Mouse (Mus musculus) T-helper 2 cell (primary cell): ENCODE measurements around the gene Smim23.

Experiments
- in situ Hi-C: fragments of 300-600 bp; cut with MboI, MseI; formaldehyde crosslinking; loops from one replicate; pipeline ENCODE4 v1.15.1; 2025; ENCODE audit warnings: high pct_unique_total_duplicates

Smim23 gene

GRCm38 (mm10) chr11:32824505-32824904 is at the start of gene Smim23:
TSS of gene Smim23 (minus strand) at chr11:32824605.
- in situ Hi-C loops = no loop called here

GRCm38 (mm10) chr11:32868619-32869383 is 44.4 kb upstream of the Smim23 start:
- in situ Hi-C loops = no loop called here

GRCm38 (mm10) chr11:32864615-32865014 is 40.2 kb upstream of the Smim23 start:
- in situ Hi-C loops = no loop called here

- in situ Hi-C loops = no loop called here
These were observed 33.0 kb upstream of the Smim23 start for GRCm38 (mm10) chr11:32857418-32857879.

GRCm38 (mm10) chr11:32846682-32847222 is 22.3 kb upstream of the Smim23 start:
- in situ Hi-C loops = no loop called here

GRCm38 (mm10) chr11:32841169-32841568 is 16.8 kb upstream of the Smim23 start:
- in situ Hi-C loops = no loop called here

- in situ Hi-C loops = no loop called here
These were observed 15.9 kb upstream of the Smim23 start for GRCm38 (mm10) chr11:32840256-32840655.

- in situ Hi-C loops = no loop called here
These were observed 10.6 kb upstream of the Smim23 start for GRCm38 (mm10) chr11:32835022-32835421.

GRCm38 (mm10) chr11:32834367-32834918 is 10.0 kb upstream of the Smim23 start:
- in situ Hi-C loops = no loop called here

- in situ Hi-C loops = no loop called here
These were observed 6.8 kb downstream of the Smim23 start for GRCm38 (mm10) chr11:32817566-32817965.

GRCm38 (mm10) chr11:32814286-32814685 is 10.1 kb downstream of the Smim23 start:
- in situ Hi-C loops = no loop called here

GRCm38 (mm10) chr11:32809091-32809490 is 15.3 kb downstream of the Smim23 start:
- in situ Hi-C loops = no loop called here

GRCm38 (mm10) chr11:32805958-32806357 is 18.4 kb downstream of the Smim23 start:
- in situ Hi-C loops = no loop called here

GRCm38 (mm10) chr11:32803658-32804057 is 20.7 kb downstream of the Smim23 start:
- in situ Hi-C loops = no loop called here

- in situ Hi-C loops = no loop called here
These were observed 22.7 kb downstream of the Smim23 start for GRCm38 (mm10) chr11:32801715-32802114.

- in situ Hi-C loops = no loop called here
These were observed 23.5 kb downstream of the Smim23 start for GRCm38 (mm10) chr11:32800929-32801375.

- in situ Hi-C loops = no loop called here
These were observed 26.0 kb downstream of the Smim23 start for GRCm38 (mm10) chr11:32798445-32798844.

GRCm38 (mm10) chr11:32794759-32795445 is 29.5 kb downstream of the Smim23 start:
- in situ Hi-C loops = no loop called here

GRCm38 (mm10) chr11:32786201-32786600 is 38.2 kb downstream of the Smim23 start:
- in situ Hi-C loops = no loop called here

- in situ Hi-C loops = no loop called here
These were observed 38.7 kb downstream of the Smim23 start for GRCm38 (mm10) chr11:32785591-32786147.

- in situ Hi-C loops = no loop called here
These were observed 41.7 kb downstream of the Smim23 start for GRCm38 (mm10) chr11:32782724-32783123.
